Mouse (Mus musculus) CH12.LX (cell line): ENCODE results near the gene Xpnpep3. TPM values are rescaled to one million over a fixed set of nuclear protein-coding genes. Genes with fewer than 3 reads are reported as not detected.

Source experiments
- DNase-seq: peaks from one replicate; pipeline ENCODE4 v3.0.0-alpha.2; 2013; ENCODE audit errors: extremely low read depth
- H3K27ac ChIP-seq: 2 replicates; pipeline ENCODE4 v1.5.1; 2012; ENCODE audit warnings: low read depth, mild to moderate bottlenecking, control low read depth, moderate library complexity; ENCODE audit not compliant: insufficient read depth
- H3K27me3 ChIP-seq: replicated peaks from 2 replicates; pipeline ENCODE3; 2012; ENCODE audit warnings: inconsistent platforms
- H3K36me3 ChIP-seq, 2 experiments: replicated peaks in 1 of 2; 2 replicates each; pipeline versions ENCODE3 to v1.6.1; 2012; ENCODE audit warnings: inconsistent platforms in 1 of 2, low read length in 1 of 2, mild to moderate bottlenecking in 1 of 2, mixed read lengths in 1 of 2, moderate library complexity in 1 of 2; ENCODE audit not compliant: control insufficient read depth in 1 of 2, insufficient read depth in 1 of 2
- H3K4me1 ChIP-seq, 2 experiments: 2 replicates each; pipeline ENCODE4 v1.6.1; 2012; ENCODE audit warnings: inconsistent platforms in 1 of 2, moderate library complexity in 1 of 2; ENCODE audit not compliant: insufficient read depth in 2 of 2, control insufficient read depth in 1 of 2
- H3K4me2 ChIP-seq: 2 replicates; pipeline ENCODE4 v1.6.1; 2012; ENCODE audit warnings: low read depth, mild to moderate bottlenecking, control low read depth; ENCODE audit not compliant: poor library complexity, insufficient read depth, severe bottlenecking
- H3K4me3 ChIP-seq, 3 experiments: fragments of 150-350 bp in 1 of 3; sonication (generic) in 1 of 3; replicated peaks in 1 of 3; 2 replicates each; pipeline versions ENCODE3 to v1.5.1; 2011 to 2012; ENCODE audit warnings: low read depth in 2 of 3, low read length in 2 of 3, mild to moderate bottlenecking in 2 of 3, moderate library complexity in 2 of 3, control low read depth in 1 of 3, improper control_type of control experiment in 1 of 3, inconsistent platforms in 1 of 3, mixed read lengths in 1 of 3; ENCODE audit not compliant: poor library complexity in 1 of 3
- H3K79me2 ChIP-seq: replicated peaks from 2 replicates; pipeline ENCODE4 v1.6.1; 2012; ENCODE audit warnings: mild to moderate bottlenecking, moderate library complexity; ENCODE audit not compliant: control insufficient read depth, poor library complexity, insufficient read depth, severe bottlenecking; ENCODE audit errors: extremely low read depth
- H3K9ac ChIP-seq: 2 replicates; pipeline ENCODE4 v1.6.1; 2012; ENCODE audit warnings: low read depth, mild to moderate bottlenecking, control low read depth, moderate library complexity; ENCODE audit not compliant: insufficient read depth
- H3K9me3 ChIP-seq: replicated peaks from 2 replicates; pipeline ENCODE3; 2012; ENCODE audit warnings: low read length, inconsistent platforms, mixed read lengths
- BHLHE40 ChIP-seq: IDR thresholded peaks from 2 replicates; pipeline ENCODE4 v1.6.1; 2011; ENCODE audit warnings: mild to moderate bottlenecking, low read depth, low read length, improper control_type of control experiment
- CHD1 ChIP-seq: IDR thresholded peaks from 2 replicates; pipeline ENCODE4 v1.6.1; 2012; ENCODE audit warnings: low read depth, low read length, improper control_type of control experiment, inconsistent platforms
- CTCF ChIP-seq, 2 experiments: IDR thresholded peaks in 1 of 2; conservative IDR thresholded peaks in 1 of 2; 2 replicates each; pipeline ENCODE4 v1.5.1; 2011 to 2012; ENCODE audit warnings: low read depth in 2 of 2, low read length in 2 of 2, improper control_type of control experiment in 1 of 2, inconsistent platforms in 1 of 2, mild to moderate bottlenecking in 1 of 2, moderate library complexity in 1 of 2
- E2F4 ChIP-seq: IDR thresholded peaks from 2 replicates; pipeline ENCODE4 v1.6.1; 2011; ENCODE audit warnings: low read depth, low read length, improper control_type of control experiment; ENCODE audit not compliant: insufficient replicate concordance
- ELF1 ChIP-seq: IDR thresholded peaks from 2 replicates; pipeline ENCODE4 v1.6.1; 2014; ENCODE audit warnings: low read depth, mild to moderate bottlenecking, inconsistent platforms, low read length, improper control_type of control experiment
- EP300 ChIP-seq: IDR thresholded peaks from 2 replicates; pipeline ENCODE4 v1.6.1; 2011; ENCODE audit warnings: low read length, improper control_type of control experiment
- ETS1 ChIP-seq: conservative IDR thresholded peaks from 2 replicates; pipeline ENCODE4 v1.6.1; 2012; ENCODE audit warnings: low read depth, mild to moderate bottlenecking, inconsistent platforms, low read length, improper control_type of control experiment, moderate library complexity
- GABPA ChIP-seq: IDR thresholded peaks from 2 replicates; pipeline ENCODE4 v1.6.1; 2012; ENCODE audit warnings: low read depth, low read length, improper control_type of control experiment, inconsistent platforms; ENCODE audit not compliant: insufficient replicate concordance
- HCFC1 ChIP-seq: IDR thresholded peaks from 2 replicates; pipeline ENCODE4 v1.6.1; 2012; ENCODE audit warnings: low read depth, mild to moderate bottlenecking, inconsistent platforms, low read length, improper control_type of control experiment
- IRF4 ChIP-seq: IDR thresholded peaks from 2 replicates; pipeline ENCODE4 v1.6.1; 2014; ENCODE audit warnings: low read depth, mild to moderate bottlenecking, inconsistent platforms, low read length, improper control_type of control experiment
- JUN ChIP-seq: IDR thresholded peaks from 2 replicates; pipeline ENCODE4 v1.6.1; 2011; ENCODE audit warnings: low read depth, mild to moderate bottlenecking, low read length, improper control_type of control experiment, moderate library complexity; ENCODE audit not compliant: insufficient read depth
- KAT2A ChIP-seq: IDR thresholded peaks from 2 replicates; pipeline ENCODE4 v1.6.1; 2012; ENCODE audit warnings: low read length, improper control_type of control experiment, inconsistent platforms; ENCODE audit not compliant: insufficient replicate concordance
- MAFK ChIP-seq: IDR thresholded peaks from 2 replicates; pipeline ENCODE4 v1.6.1; 2011; ENCODE audit warnings: low read length, improper control_type of control experiment; ENCODE audit not compliant: insufficient replicate concordance
- MAX ChIP-seq: IDR thresholded peaks from 2 replicates; pipeline ENCODE4 v1.6.1; 2011; ENCODE audit warnings: low read length, improper control_type of control experiment
- MAZ ChIP-seq: IDR thresholded peaks from 2 replicates; pipeline ENCODE4 v1.6.1; 2012; ENCODE audit warnings: low read depth, mild to moderate bottlenecking, inconsistent platforms, low read length, improper control_type of control experiment, moderate library complexity
- NELFE ChIP-seq: IDR thresholded peaks from 2 replicates; pipeline ENCODE4 v1.6.1; 2011; ENCODE audit warnings: low read depth, low read length, improper control_type of control experiment
- NRF1 ChIP-seq: IDR thresholded peaks from 2 replicates; pipeline ENCODE4 v1.6.1; 2014; ENCODE audit warnings: low read depth, mild to moderate bottlenecking, inconsistent platforms, low read length, improper control_type of control experiment, moderate library complexity
- PAX5 ChIP-seq: IDR thresholded peaks from 2 replicates; pipeline ENCODE4 v1.6.1; 2012; ENCODE audit warnings: low read length, inconsistent platforms, mixed read lengths
- POLR2A ChIP-seq: IDR thresholded peaks from 2 replicates; pipeline ENCODE4 v1.6.1; 2011; ENCODE audit warnings: low read depth, mild to moderate bottlenecking, improper control_type of control experiment, low read length
- POLR2AphosphoS2 ChIP-seq: IDR thresholded peaks from 2 replicates; pipeline ENCODE4 v1.6.1; 2011; ENCODE audit warnings: low read depth, low read length, improper control_type of control experiment
- RCOR1 ChIP-seq: conservative IDR thresholded peaks from 2 replicates; pipeline ENCODE4 v1.6.1; 2012; ENCODE audit warnings: low read depth, mild to moderate bottlenecking, inconsistent platforms, low read length, improper control_type of control experiment
- SIN3A ChIP-seq: IDR thresholded peaks from 2 replicates; pipeline ENCODE4 v1.6.1; 2012; ENCODE audit warnings: low read length, improper control_type of control experiment, inconsistent platforms
- SMC3 ChIP-seq: IDR thresholded peaks from 2 replicates; pipeline ENCODE4 v1.6.1; 2011; ENCODE audit warnings: low read depth, low read length, improper control_type of control experiment
- TBP ChIP-seq: conservative IDR thresholded peaks from 2 replicates; pipeline ENCODE4 v1.6.1; 2011; ENCODE audit warnings: low read depth, low read length, improper control_type of control experiment
- TCF12 ChIP-seq: IDR thresholded peaks from 2 replicates; pipeline ENCODE4 v1.6.1; 2014; ENCODE audit warnings: low read depth, mild to moderate bottlenecking, inconsistent platforms, low read length, improper control_type of control experiment
- UBTF ChIP-seq: IDR thresholded peaks from 2 replicates; pipeline ENCODE4 v1.6.1; 2012; ENCODE audit warnings: low read depth, mild to moderate bottlenecking, inconsistent platforms, low read length, improper control_type of control experiment, moderate library complexity
- USF2 ChIP-seq: conservative IDR thresholded peaks from 2 replicates; pipeline ENCODE4 v1.6.1; 2011; ENCODE audit warnings: low read depth, low read length, improper control_type of control experiment
- ZC3H11A ChIP-seq: IDR thresholded peaks from 2 replicates; pipeline ENCODE4 v1.6.1; 2012; ENCODE audit warnings: low read depth, mild to moderate bottlenecking, inconsistent platforms, low read length, improper control_type of control experiment
- ZKSCAN1 ChIP-seq: IDR thresholded peaks from 2 replicates; pipeline ENCODE4 v1.6.1; 2012; ENCODE audit warnings: low read depth, inconsistent platforms, low read length, improper control_type of control experiment, borderline replicate concordance
- ZMIZ1 ChIP-seq: IDR thresholded peaks from 2 replicates; pipeline ENCODE4 v1.6.1; 2012; ENCODE audit warnings: low read depth, mild to moderate bottlenecking, inconsistent platforms, low read length, improper control_type of control experiment
- ZNF384 ChIP-seq: IDR thresholded peaks from 2 replicates; pipeline ENCODE4 v1.6.1; 2012; ENCODE audit warnings: low read depth, low read length, improper control_type of control experiment, inconsistent platforms
- dilution Hi-C: fragments of 300-500 bp; cut with MboI; formaldehyde crosslinking; loops from 2 replicates; pipeline ENCODE4 v1.14.3; 2020; ENCODE audit warnings: low sequenced_read_pairs; ENCODE audit not compliant: extremely low pct_unique_long_range_greater_than_20kb, extremely low pct_ligation_motif_present
- in situ Hi-C: fragments of 300-500 bp; cut with MboI; formaldehyde crosslinking; loops from 3 replicates; pipeline ENCODE4 v1.14.3; 2019; ENCODE audit warnings: low sequenced_read_pairs, low pct_ligation_motif_present, low pct_unique_long_range_greater_than_20kb, mixed read lengths
- polyA plus RNA-seq: library from polyadenylated mRNA; unstranded; fragments of >175 nt; gene quantifications from 2 replicates; pipeline ENCODE4 v1.2.1, GENCODE M21; 2012; ENCODE audit warnings: low read depth; ENCODE audit not compliant: insufficient read length
- total RNA-seq, 2 experiments: library from RNA; depleted of rRNA; stranded (reverse); fragments of 300-350 nt in 1 of 2; fragments of >200 nt in 1 of 2; gene quantifications; 2 replicates each; pipeline ENCODE4 v1.2.3; 2012 to 2014

The Xpnpep3 gene
- total and polyA plus RNA-seq, 3 experiments, result 4.3 to 6.0 (median 5.2) TPM

- Histone ChIP-seq H3K36me3 (peaks cover 6 to 33% of the 10 kb centered on the region in 2 experiments), H3K4me3 (peak overlapping the region in 2 of 3 experiments; percentile 62 to 85), H3K4me1 (peaks cover 4 to 46% of the 10 kb centered on the region in 2 experiments), H3K9me3 (no peaks in the 10 kb centered on the region)
- in situ Hi-C loops, result no loop called here
- DNase-seq, result no peak
- dilution Hi-C loops, result no loop called here
- TF ChIP-seq JUN, result no peak
- TF ChIP-seq EP300, result peak; percentile 13; the same call in 1 of the 2 replicates
- no peak for TF ChIP-seq MAZ
- TF ChIP-seq, all 38 proteins: peak for 1
- peak overlapping the region; percentile 89; the same call in 1 of the 2 replicates for H3K9ac ChIP-seq
- H3K4me2 ChIP-seq, result peak overlapping the region; percentile 98
- H3K79me2 ChIP-seq, result peaks cover 16% of the 10 kb centered on the region
- no peak overlapping the region for H3K27ac ChIP-seq
- no peaks in the 10 kb centered on the region for H3K27me3 ChIP-seq
These were observed 40.5 kb upstream of the Xpnpep3 start for GRCm38 (mm10) chr15:81359421-81359820.

- Histone ChIP-seq H3K4me1 (peaks cover 4 to 43% of the 10 kb centered on the region in 2 experiments), H3K36me3 (peaks cover 9 to 41% of the 10 kb centered on the region in 2 experiments)
- dilution Hi-C loops, result no loop called here
- TF ChIP-seq USF2 (no peak), SMC3 (no peak), SIN3A (peak; percentile 82; the same call in 1 of the 2 replicates), ZKSCAN1 (no peak), PAX5 (no peak), ZC3H11A (no peak), ZNF384 (no peak), MAX (0 out of 2 replicates have a peak, but pooled peaks have one; percentile 22), NELFE (peak; percentile 78), MAFK (no peak), MAZ (peak; percentile 91; the same call in 1 of the 2 replicates), CHD1 (no peak), BHLHE40 (no peak), POLR2A (peak; percentile 91), ZMIZ1 (peak; percentile 62), TBP (0 out of 2 replicates have a peak, but pooled peaks have one; percentile 23), ETS1 (no peak), ELF1 (peak; percentile 83), RCOR1 (no peak), UBTF (no peak), GABPA (no peak; the same call in 1 of the 2 replicates), POLR2AphosphoS2 (peak; percentile 56; the same call in 1 of the 2 replicates), CTCF (conservative IDR thresholded peaks at IDR 0.05 in 1 of 2, IDR thresholded peaks at IDR 0.05 in 1 of 2; ENCODE audit: low read depth in 2 of 2, low read length in 2 of 2) (no peak), E2F4 (no peak), IRF4 (no peak), KAT2A (peak; percentile 62; the same call in 1 of the 2 replicates), HCFC1 (peak; percentile 84), TCF12 (peak; percentile 21; the same call in 1 of the 2 replicates), NRF1 (peak; percentile 58; the same call in 1 of the 2 replicates), JUN (no peak)
These were observed 39.5 kb upstream of the Xpnpep3 start, which contains the start of gene Slc25a17 for GRCm38 (mm10) chr15:81360345-81361021. Gene Slc25a17 (minus strand): TSS chr15:81360812.

More at GRCm38 (mm10) chr15:81360345-81361021, 39.5 kb upstream of the Xpnpep3 start, which contains the start of gene Slc25a17:
- H3K4me3 ChIP-seq, result peak within 1 kb of the TSS; percentile 62 to 91 (median 85)
- no peaks in the 10 kb centered on the region for H3K27me3 ChIP-seq
- peaks cover 16% of the 10 kb centered on the region for H3K79me2 ChIP-seq
- H3K9me3 ChIP-seq, result no peaks in the 10 kb centered on the region
- DNase-seq, result peak; percentile 97
- peak within 1 kb of the TSS; percentile 79 for H3K27ac ChIP-seq
- H3K4me2 ChIP-seq, result peak within 1 kb of the TSS; percentile 98
- peak within 1 kb of the TSS; percentile 89 for H3K9ac ChIP-seq
- in situ Hi-C loops, result no loop called here
